Mouse (Mus musculus): ENCODE results near the gene Rpl19.

DNA sequence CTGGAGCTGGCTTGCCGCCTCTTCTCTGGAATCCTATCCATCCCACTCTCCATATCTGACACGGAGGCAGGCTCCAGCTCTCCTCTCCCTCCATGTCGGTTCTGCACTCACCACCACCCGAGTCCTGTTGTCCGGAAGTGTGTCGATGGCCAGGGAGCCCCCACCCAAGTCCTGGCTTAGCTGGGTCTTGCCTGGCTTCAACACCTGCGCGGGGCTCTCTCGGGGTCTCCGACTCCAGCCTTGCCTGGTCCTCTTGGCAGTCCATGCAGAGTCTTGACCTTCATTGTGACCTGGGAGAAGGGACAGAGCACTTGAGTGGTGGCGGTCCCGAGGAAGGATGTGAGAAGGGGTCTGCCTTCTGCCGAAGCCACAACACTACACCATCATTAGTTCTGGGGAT, 48.1 kb upstream of the Rpl19 start:
- no peak for TF ChIP-seq POLR2A (IDR thresholded peaks at IDR 0.05; ENCODE audit: insufficient read depth, low read depth, low read length)
- no peak for TF ChIP-seq CTCF (IDR thresholded peaks at IDR 0.05; ENCODE audit: insufficient read depth, low read depth, low read length)
